Mouse (Mus musculus): ENCODE results near the gene Slc25a10.
A peak's percentile ranks its signal among the peaks of the same experiment; 100 is the strongest.
"Not testable (repeated sequence)": the region's sequence is repeated elsewhere in the genome, so short reads cannot be mapped to it uniquely, and the experiment has no call there.

The Slc25a10 gene

GRCm38 (mm10) chr11:120512790-120513453, 21.3 kb downstream of the Slc25a10 start:
- no peak for DNase-seq

GRCm38 (mm10) chr11:120514262-120514661, 22.6 kb downstream of the Slc25a10 start:
- DNase-seq, result not testable (repeated sequence)

GRCm38 (mm10) chr11:120515611-120516010, 24.0 kb downstream of the Slc25a10 start:
- peak; percentile 89 to 93 for DNase-seq

GRCm38 (mm10) chr11:120517147-120517546, 25.5 kb downstream of the Slc25a10 start:
- no peak for DNase-seq

- peak; percentile 70 to 78 for DNase-seq
These were observed 26.4 kb downstream of the Slc25a10 start for GRCm38 (mm10) chr11:120518027-120518426.

GRCm38 (mm10) chr11:120518558-120518957, 26.9 kb downstream of the Slc25a10 start:
- DNase-seq, result peak in 1 of 2 experiments; percentile 30

- DNase-seq, result peak; percentile 64 to 76
These were observed 28.1 kb downstream of the Slc25a10 start for GRCm38 (mm10) chr11:120519738-120520137.

GRCm38 (mm10) chr11:120520498-120520897, 28.9 kb downstream of the Slc25a10 start:
- no peak for DNase-seq

- DNase-seq, result no peak
These were observed 29.4 kb downstream of the Slc25a10 start for GRCm38 (mm10) chr11:120520967-120521540.

- no peak for DNase-seq
These were observed 30.9 kb downstream of the Slc25a10 start for GRCm38 (mm10) chr11:120522581-120522980.

GRCm38 (mm10) chr11:120525959-120526358, 34.3 kb downstream of the Slc25a10 start:
- no peak for DNase-seq

- DNase-seq, result no peak
These were observed 36.2 kb downstream of the Slc25a10 start for GRCm38 (mm10) chr11:120527690-120528354.

GRCm38 (mm10) chr11:120528903-120529302, 37.3 kb downstream of the Slc25a10 start:
- DNase-seq, result no peak

GRCm38 (mm10) chr11:120530085-120530964, 38.7 kb downstream of the Slc25a10 start, which contains the start of gene Gcgr:
Gene Gcgr (plus strand): TSS chr11:120530699.
- DNase-seq, result no peak

- no peak for DNase-seq
These were observed 40.0 kb downstream of the Slc25a10 start for GRCm38 (mm10) chr11:120531646-120532045.

GRCm38 (mm10) chr11:120534093-120534492, 42.5 kb downstream of the Slc25a10 start:
- no peak for DNase-seq

GRCm38 (mm10) chr11:120535145-120535544, 43.5 kb downstream of the Slc25a10 start:
- DNase-seq, result no peak

- no peak for DNase-seq
These were observed 44.2 kb downstream of the Slc25a10 start for GRCm38 (mm10) chr11:120535804-120536203.

- DNase-seq, result peak; percentile 77 to 80
These were observed 46.8 kb downstream of the Slc25a10 start for GRCm38 (mm10) chr11:120538485-120538884.

GRCm38 (mm10) chr11:120538955-120539284, 47.3 kb downstream of the Slc25a10 start:
- no peak for DNase-seq

- DNase-seq, result peak; percentile 85 to 90
These were observed 47.8 kb downstream of the Slc25a10 start for GRCm38 (mm10) chr11:120539285-120540014.

- DNase-seq, result peak in 1 of 2 experiments; percentile 25
These were observed 50.3 kb downstream of the Slc25a10 start for GRCm38 (mm10) chr11:120541907-120542306.
